Mouse (Mus musculus): ENCODE measurements around the gene 4933405L10Rik. TPM values are rescaled to one million over a fixed set of nuclear protein-coding genes. Genes with fewer than 3 reads are reported as not detected.
A peak's percentile ranks its signal among the peaks of the same experiment; 100 is the strongest.

The 4933405L10Rik gene
- polyA plus RNA-seq, 1 experiment from 2014 or later = not detected

GRCm38 (mm10) chr8:105753916-105754315, 46.5 kb downstream of the 4933405L10Rik start:
- no peak overlapping the region for H3K27ac ChIP-seq (ENCODE audit: low read depth)
- DNase-seq = no peak
- ATAC-seq (ENCODE audit: insufficient read depth) = no peak
- WGBS = 64% methylated on average over 2 of the region's 2 CpGs
- no peak overlapping the region for H3K9ac ChIP-seq
- H3K4me2 ChIP-seq = no peak overlapping the region
- TF ChIP-seq CTCF (IDR thresholded peaks at IDR 0.05; ENCODE audit: low read depth) = no peak
- no peaks in the 10 kb centered on the region for H3K9me3 ChIP-seq (ENCODE audit: low read depth, low read length)
- no peaks in the 10 kb centered on the region for H3K36me3 ChIP-seq (ENCODE audit: insufficient read depth)
- peaks cover 10% of the 10 kb centered on the region for H3K4me1 ChIP-seq (ENCODE audit: insufficient read depth)
- no peak overlapping the region for H3K4me3 ChIP-seq (ENCODE audit: low read depth, low read length)
- H3K27me3 ChIP-seq (ENCODE audit: insufficient read depth, low read length) = no peaks in the 10 kb centered on the region

- Histone ChIP-seq H3K27me3 (ENCODE audit: insufficient read depth, low read length) (no peaks in the 10 kb centered on the region), H3K4me2 (no peak overlapping the region), H3K27ac (ENCODE audit: low read depth) (no peak overlapping the region), H3K4me3 (ENCODE audit: low read depth, low read length) (no peak overlapping the region), H3K9me3 (ENCODE audit: low read depth, low read length) (no peaks in the 10 kb centered on the region), H3K36me3 (ENCODE audit: insufficient read depth) (no peaks in the 10 kb centered on the region), H3K4me1 (ENCODE audit: insufficient read depth) (peaks cover 10% of the 10 kb centered on the region), H3K9ac (no peak overlapping the region)
- DNase-seq (no peak), ATAC-seq (ENCODE audit: insufficient read depth) (no peak)
- TF ChIP-seq CTCF (IDR thresholded peaks at IDR 0.05; ENCODE audit: low read depth) = no peak
- 52% methylated on average over 2 of the region's 2 CpGs for WGBS
Observed at GRCm38 (mm10) chr8:105754688-105755087, 47.2 kb downstream of the 4933405L10Rik start.

- Histone ChIP-seq H3K4me3 (ENCODE audit: low read depth, low read length) (peak overlapping the region; percentile 74), H3K4me1 (ENCODE audit: insufficient read depth) (peaks cover 2% of the 10 kb centered on the region; the same call in 1 of the 2 replicates), H3K9me3 (ENCODE audit: low read depth, low read length) (no peaks in the 10 kb centered on the region), H3K27ac (ENCODE audit: low read depth) (no peak overlapping the region), H3K36me3 (ENCODE audit: insufficient read depth) (no peaks in the 10 kb centered on the region), H3K9ac (peak overlapping the region; percentile 68), H3K27me3 (ENCODE audit: insufficient read depth, low read length) (no peaks in the 10 kb centered on the region), H3K4me2 (peak overlapping the region; percentile 84)
- ATAC-seq (ENCODE audit: insufficient read depth) = no peak
- peak; percentile 26 for DNase-seq
- 1% methylated on average over 12 of the region's 12 CpGs for WGBS
- no peak for TF ChIP-seq CTCF (IDR thresholded peaks at IDR 0.05; ENCODE audit: low read depth)
Observed at GRCm38 (mm10) chr8:105757796-105758276, 50.4 kb downstream of the 4933405L10Rik start.

DNA sequence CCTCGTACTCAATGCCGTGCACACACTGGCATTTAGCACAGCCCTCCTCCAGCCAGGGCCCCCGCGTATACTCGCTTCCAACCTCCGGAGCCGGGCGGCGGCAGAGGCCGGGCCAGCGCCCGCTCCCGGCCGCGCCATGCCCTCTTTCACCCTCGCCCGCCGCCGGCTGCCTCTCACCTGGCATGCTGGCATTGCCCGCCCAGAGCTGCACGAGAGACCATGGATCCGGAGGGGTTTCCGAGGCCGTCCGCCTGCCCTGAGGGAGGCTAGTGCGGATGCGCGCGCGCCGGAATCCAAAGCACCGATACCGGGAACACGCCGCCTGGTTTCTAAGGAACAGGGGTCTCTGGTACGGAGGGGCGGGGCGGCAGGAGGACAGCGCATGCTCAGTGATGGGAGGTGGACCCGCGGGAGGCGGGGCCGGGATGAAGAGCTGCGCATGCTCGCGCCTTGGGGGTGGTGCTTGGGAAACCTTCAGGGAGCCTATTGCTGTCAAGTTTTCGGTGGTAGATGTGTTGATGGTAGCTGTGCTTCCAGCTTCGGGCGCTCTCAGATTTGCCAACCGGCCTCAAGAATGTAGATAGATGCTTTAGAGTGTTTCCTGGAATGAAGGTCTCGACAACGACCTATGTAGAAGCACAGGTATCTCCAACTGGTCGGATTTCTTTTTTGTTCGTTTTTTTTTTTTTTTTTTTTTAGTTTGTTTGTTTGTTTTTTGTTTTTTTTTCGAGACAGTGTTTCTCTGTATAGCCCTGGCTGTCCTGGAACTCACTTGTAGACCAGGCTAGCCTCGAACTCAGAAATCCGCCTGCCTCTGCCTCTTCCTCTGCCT, 51.0 kb downstream of the 4933405L10Rik start, which contains the start of gene Gfod2:
Gfod2 (minus strand) TSS at position 388 of the 832 bp plus-strand sequence.
- H3K9ac ChIP-seq = peak within 1 kb of the TSS; percentile 68
- TF ChIP-seq CTCF (IDR thresholded peaks at IDR 0.05; ENCODE audit: low read depth) = no peak
- WGBS = 3% methylated on average over 57 of the region's 57 CpGs

More for the DNA sequence above, 51.0 kb downstream of the 4933405L10Rik start, which contains the start of gene Gfod2:
- H3K9me3 ChIP-seq (ENCODE audit: low read depth, low read length) = no peaks in the 10 kb centered on the region
- H3K4me3 ChIP-seq (ENCODE audit: low read depth, low read length) = peak within 1 kb of the TSS; percentile 74
- no peak within 1 kb of the TSS for H3K27ac ChIP-seq (ENCODE audit: low read depth)
- peak within 1 kb of the TSS; percentile 84 for H3K4me2 ChIP-seq
- peaks cover 2% of the 10 kb centered on the region; the same call in 1 of the 2 replicates for H3K4me1 ChIP-seq (ENCODE audit: insufficient read depth)
- no peaks in the 10 kb centered on the region for H3K36me3 ChIP-seq (ENCODE audit: insufficient read depth)
- ATAC-seq (ENCODE audit: insufficient read depth) (peak; percentile 98), DNase-seq (peak; percentile 98)
- H3K27me3 ChIP-seq (ENCODE audit: insufficient read depth, low read length) = no peaks in the 10 kb centered on the region

Other genes starting within 250 kb of the 4933405L10Rik start
- gene Tppp3, start 236.1 kb upstream of the 4933405L10Rik start, polyA plus RNA-seq (2014; fragmentation: Nextera tagmentation; extraction: Ambion mirVana) = 41.1 and 42.3 TPM in 2 replicates
- 40.0 and 41.9 TPM in 2 replicates for gene Zdhhc1, start 210.8 kb upstream of the 4933405L10Rik start, polyA plus RNA-seq (2014; fragmentation: Nextera tagmentation; extraction: Ambion mirVana)
- gene Hsd11b2, start 188.9 kb upstream of the 4933405L10Rik start, polyA plus RNA-seq (2014; fragmentation: Nextera tagmentation; extraction: Ambion mirVana) = 4.8 and 5.9 TPM in 2 replicates
- 74.6 and 81.0 TPM in 2 replicates for gene Atp6v0d1, start 141.6 kb upstream of the 4933405L10Rik start, polyA plus RNA-seq (2014; fragmentation: Nextera tagmentation; extraction: Ambion mirVana)
- 32.1 and 33.7 TPM in 2 replicates for gene Ripor1, start 102.4 kb upstream of the 4933405L10Rik start, polyA plus RNA-seq (2014; fragmentation: Nextera tagmentation; extraction: Ambion mirVana)
- gene Ctcf, start 71.1 kb upstream of the 4933405L10Rik start, polyA plus RNA-seq (2014; fragmentation: Nextera tagmentation; extraction: Ambion mirVana) = 127 and 129 TPM in 2 replicates
- 0.69 and 0.89 TPM in 2 replicates for gene Agrp, start 70.3 kb upstream of the 4933405L10Rik start, polyA plus RNA-seq (2014; fragmentation: Nextera tagmentation; extraction: Ambion mirVana)
- gene Carmil2, start 21.4 kb upstream of the 4933405L10Rik start, polyA plus RNA-seq (2014; fragmentation: Nextera tagmentation; extraction: Ambion mirVana) = 0.70 and 1.1 TPM in 2 replicates
- gene Acd, start 6.6 kb upstream of the 4933405L10Rik start, polyA plus RNA-seq (2014; fragmentation: Nextera tagmentation; extraction: Ambion mirVana) = 62.2 and 68.6 TPM in 2 replicates
- gene Pard6a, start 6.5 kb upstream of the 4933405L10Rik start, polyA plus RNA-seq (2014; fragmentation: Nextera tagmentation; extraction: Ambion mirVana) = 13.4 and 13.6 TPM in 2 replicates
- gene Enkd1, start 555 bp downstream of the 4933405L10Rik start, polyA plus RNA-seq (2014; fragmentation: Nextera tagmentation; extraction: Ambion mirVana) = 28.7 and 29.7 TPM in 2 replicates
- 21.2 and 22.6 TPM in 2 replicates for gene Gfod2, start 51.0 kb downstream of the 4933405L10Rik start, polyA plus RNA-seq (2014; fragmentation: Nextera tagmentation; extraction: Ambion mirVana)
- 12.2 and 13.8 TPM in 2 replicates for gene Ranbp10, start 119.7 kb downstream of the 4933405L10Rik start, polyA plus RNA-seq (2014; fragmentation: Nextera tagmentation; extraction: Ambion mirVana)
- 0.09 and 0.11 TPM in 2 replicates for gene Tsnaxip1, start 120.1 kb downstream of the 4933405L10Rik start, polyA plus RNA-seq (2014; fragmentation: Nextera tagmentation; extraction: Ambion mirVana)
- 41.4 and 46.2 TPM in 2 replicates for gene Cenpt, start 145.6 kb downstream of the 4933405L10Rik start, polyA plus RNA-seq (2014; fragmentation: Nextera tagmentation; extraction: Ambion mirVana)
- gene Thap11, start 147.5 kb downstream of the 4933405L10Rik start, polyA plus RNA-seq (2014; fragmentation: Nextera tagmentation; extraction: Ambion mirVana) = 62.7 and 70.7 TPM in 2 replicates
- 317 and 347 TPM in 2 replicates for gene Nutf2, start 152.9 kb downstream of the 4933405L10Rik start, polyA plus RNA-seq (2014; fragmentation: Nextera tagmentation; extraction: Ambion mirVana)
- gene Edc4, start 173.2 kb downstream of the 4933405L10Rik start, polyA plus RNA-seq (2014; fragmentation: Nextera tagmentation; extraction: Ambion mirVana) = 48.2 and 55.4 TPM in 2 replicates
- 0.97 TPM in 1 of 2 replicates, not detected in the other for gene Nrn1l, start 185.9 kb downstream of the 4933405L10Rik start, polyA plus RNA-seq (2014; fragmentation: Nextera tagmentation; extraction: Ambion mirVana)
- gene Pskh1, start 192.8 kb downstream of the 4933405L10Rik start, polyA plus RNA-seq (2014; fragmentation: Nextera tagmentation; extraction: Ambion mirVana) = 32.0 and 33.7 TPM in 2 replicates
- gene Ctrl, start 226.2 kb downstream of the 4933405L10Rik start, polyA plus RNA-seq (2014; fragmentation: Nextera tagmentation; extraction: Ambion mirVana) = 0.41 and 0.68 TPM in 2 replicates
- 33.6 and 34.0 TPM in 2 replicates for gene Psmb10, start 230.8 kb downstream of the 4933405L10Rik start, polyA plus RNA-seq (2014; fragmentation: Nextera tagmentation; extraction: Ambion mirVana)
- gene Lcat, start 235.7 kb downstream of the 4933405L10Rik start, polyA plus RNA-seq (2014; fragmentation: Nextera tagmentation; extraction: Ambion mirVana) = 1.2 and 2.1 TPM in 2 replicates

Data from lung, embryonic 14.5 days (tissue).